Mouse (Mus musculus): Measurements from ENCODE around the gene 1110002E22Rik. TPM values are rescaled to one million over a fixed set of nuclear protein-coding genes. Genes with fewer than 3 reads are reported as not detected.

Gene 1110002E22Rik
- polyA plus RNA-seq, 1 experiment from 2014 or later = 3.2 TPM

GRCm38 (mm10) chr3:138121461-138121860 lies 56.6 kb downstream of the 1110002E22Rik start:
- Histone ChIP-seq H3K36me3 (no peaks in the 10 kb centered on the region), H3K27me3 (ENCODE audit: insufficient read depth, poor library complexity, severe bottlenecking) (no peaks in the 10 kb centered on the region), H3K4me1 (peaks cover 13% of the 10 kb centered on the region), H3K9me3 (no peaks in the 10 kb centered on the region), H3K27ac (no peak overlapping the region), H3K4me3 (no peak overlapping the region)
- DNase-seq (ENCODE audit: low spot score) = no peak
- 91% methylated on average over 2 of the region's 2 CpGs for WGBS

GRCm38 (mm10) chr3:138123842-138124241 lies 59.0 kb downstream of the 1110002E22Rik start:
- H3K27ac ChIP-seq = no peak overlapping the region
- no peaks in the 10 kb centered on the region for H3K36me3 ChIP-seq
- WGBS = 76% methylated on average over 10 of the region's 10 CpGs
- no peaks in the 10 kb centered on the region for H3K9me3 ChIP-seq
- H3K4me1 ChIP-seq = peaks cover 20% of the 10 kb centered on the region
- no peak overlapping the region for H3K4me3 ChIP-seq
- DNase-seq (ENCODE audit: low spot score) = no peak
- H3K27me3 ChIP-seq (ENCODE audit: insufficient read depth, poor library complexity, severe bottlenecking) = no peaks in the 10 kb centered on the region

- Histone ChIP-seq H3K4me1 (peaks cover 21% of the 10 kb centered on the region), H3K36me3 (no peaks in the 10 kb centered on the region), H3K9me3 (no peaks in the 10 kb centered on the region), H3K27ac (peak overlapping the region; percentile 62), H3K4me3 (0 out of 2 replicates have a peak overlapping the region, but pooled peaks have one; percentile 1), H3K27me3 (ENCODE audit: insufficient read depth, poor library complexity, severe bottlenecking) (no peaks in the 10 kb centered on the region)
- DNase-seq (ENCODE audit: low spot score) = no peak
- WGBS = 75% methylated on average over 6 of the region's 6 CpGs
Observed at GRCm38 (mm10) chr3:138129110-138129509, 64.3 kb downstream of the 1110002E22Rik start.

- H3K4me1 ChIP-seq = peaks cover 21% of the 10 kb centered on the region
- 63% methylated on average over 1 of the region's 1 CpGs for WGBS
- no peak overlapping the region for H3K4me3 ChIP-seq
- no peaks in the 10 kb centered on the region for H3K27me3 ChIP-seq (ENCODE audit: insufficient read depth, poor library complexity, severe bottlenecking)
- H3K36me3 ChIP-seq = no peaks in the 10 kb centered on the region
- peak overlapping the region; percentile 22; the same call in 1 of the 2 replicates for H3K27ac ChIP-seq
- DNase-seq (ENCODE audit: low spot score) = no peak
- no peaks in the 10 kb centered on the region for H3K9me3 ChIP-seq
Observed at GRCm38 (mm10) chr3:138130692-138131091, 65.8 kb downstream of the 1110002E22Rik start.

Other genes with a start within 250 kb of the 1110002E22Rik start
- gene H2afz, start 200.6 kb upstream of the 1110002E22Rik start, polyA plus RNA-seq (2016; fragmentation: Nextera tagmentation; extraction: Ambion mirVana) = 1,437 and 1,931 TPM in 2 replicates
- gene Dnajb14, start 197.4 kb upstream of the 1110002E22Rik start, polyA plus RNA-seq (2016; fragmentation: Nextera tagmentation; extraction: Ambion mirVana) = 11.1 and 12.9 TPM in 2 replicates
- 99.2 and 100 TPM in 2 replicates for gene Lamtor3, start 146.5 kb upstream of the 1110002E22Rik start, polyA plus RNA-seq (2016; fragmentation: Nextera tagmentation; extraction: Ambion mirVana)
- 8.7 and 9.3 TPM in 2 replicates for gene Dapp1, start 83.5 kb upstream of the 1110002E22Rik start, polyA plus RNA-seq (2016; fragmentation: Nextera tagmentation; extraction: Ambion mirVana)
- gene Gm5105, start 2.3 kb downstream of the 1110002E22Rik start, polyA plus RNA-seq (2016; fragmentation: Nextera tagmentation; extraction: Ambion mirVana) = 0.20 TPM in 1 of 2 replicates, not detected in the other
- gene Trmt10a, start 78.4 kb downstream of the 1110002E22Rik start, polyA plus RNA-seq (2016; fragmentation: Nextera tagmentation; extraction: Ambion mirVana) = 12.7 and 13.7 TPM in 2 replicates
- gene Mttp, start 79.9 kb downstream of the 1110002E22Rik start, polyA plus RNA-seq (2016; fragmentation: Nextera tagmentation; extraction: Ambion mirVana) = 9.0 and 19.0 TPM in 2 replicates
- not detected in 2 replicates for gene 4930579F01Rik, start 128.8 kb downstream of the 1110002E22Rik start, polyA plus RNA-seq (2016; fragmentation: Nextera tagmentation; extraction: Ambion mirVana)
- 0.19 TPM in 1 of 2 replicates, not detected in the other for gene Adh7, start 152.7 kb downstream of the 1110002E22Rik start, polyA plus RNA-seq (2016; fragmentation: Nextera tagmentation; extraction: Ambion mirVana)
- 0.99 and 1.0 TPM in 2 replicates for gene Adh1, start 195.9 kb downstream of the 1110002E22Rik start, polyA plus RNA-seq (2016; fragmentation: Nextera tagmentation; extraction: Ambion mirVana)
- 0.17 TPM in 1 of 2 replicates, not detected in the other for gene Adh6a, start 248.2 kb downstream of the 1110002E22Rik start, polyA plus RNA-seq (2016; fragmentation: Nextera tagmentation; extraction: Ambion mirVana)